Mouse (Mus musculus): Measurements from ENCODE around the gene Gm21992. TPM values are rescaled to one million over a fixed set of nuclear protein-coding genes. Genes with fewer than 3 reads are reported as not detected.
A peak's percentile ranks its signal among the peaks of the same experiment; 100 is the strongest.

Gm21992 gene
- total RNA-seq (2021), result 10 to 100 TPM; 12.7 to 17.2 TPM

- intact Hi-C loops (cut with DNase I), result loop anchor here (2.0 kb wide), 2 partner anchors 20 to 52 kb away; no protein-coding TSS in a partner anchor
- DNase-seq (ENCODE audit: low spot score), result peak; percentile 99
Measured at GRCm38 (mm10) chr19:4811063-4811908, at the start of gene Gm21992, which contains the start of gene Rbm14. Gm21992 (minus strand) TSS chr19:4811612. Rbm14 (minus strand) TSS chr19:4811634.

- DNase-seq (ENCODE audit: low spot score), result no peak
- intact Hi-C loops (cut with DNase I), result no loop called here
Measured at GRCm38 (mm10) chr19:4859081-4859480, 47.7 kb upstream of the Gm21992 start.

GRCm38 (mm10) chr19:4855951-4856350 is 44.5 kb upstream of the Gm21992 start:
- intact Hi-C loops (cut with DNase I), result no loop called here
- no peak for DNase-seq (ENCODE audit: low spot score)

GRCm38 (mm10) chr19:4855470-4855820 is 44.0 kb upstream of the Gm21992 start:
- DNase-seq (ENCODE audit: low spot score), result no peak
- intact Hi-C loops (cut with DNase I), result no loop called here

- DNase-seq (ENCODE audit: low spot score), result peak; percentile 81
- intact Hi-C loops (cut with DNase I), result no loop called here
Measured at GRCm38 (mm10) chr19:4854552-4855469, 43.4 kb upstream of the Gm21992 start, which contains the start of gene Ctsf. Ctsf (plus strand) TSS chr19:4855130.

GRCm38 (mm10) chr19:4850281-4850680 is 38.9 kb upstream of the Gm21992 start:
- DNase-seq (ENCODE audit: low spot score), result no peak
- intact Hi-C loops (cut with DNase I), result no loop called here

GRCm38 (mm10) chr19:4849800-4850199 is 38.4 kb upstream of the Gm21992 start:
- intact Hi-C loops (cut with DNase I), result loop anchor here (1.0 kb wide), 1 partner anchor 94 kb away; no protein-coding TSS in a partner anchor
- no peak for DNase-seq (ENCODE audit: low spot score)

- DNase-seq (ENCODE audit: low spot score), result no peak
- intact Hi-C loops (cut with DNase I), result no loop called here
Measured at GRCm38 (mm10) chr19:4847490-4847889, 36.1 kb upstream of the Gm21992 start.

GRCm38 (mm10) chr19:4845846-4846245 is 34.4 kb upstream of the Gm21992 start:
- intact Hi-C loops (cut with DNase I), result no loop called here
- no peak for DNase-seq (ENCODE audit: low spot score)

GRCm38 (mm10) chr19:4842611-4843010 is 31.2 kb upstream of the Gm21992 start:
- no peak for DNase-seq (ENCODE audit: low spot score)
- intact Hi-C loops (cut with DNase I), result no loop called here

GRCm38 (mm10) chr19:4840848-4841247 is 29.4 kb upstream of the Gm21992 start:
- intact Hi-C loops (cut with DNase I), result no loop called here
- no peak for DNase-seq (ENCODE audit: low spot score)

- intact Hi-C loops (cut with DNase I), result loop anchor here (5.0 kb wide), 1 partner anchor 212 kb away; the partner anchor contains the start of gene Rce1
- DNase-seq (ENCODE audit: low spot score), result peak; percentile 94
Measured at GRCm38 (mm10) chr19:4839149-4839548, 27.7 kb upstream of the Gm21992 start, which contains the start of the genes Ccs and Ccdc87. Ccs (minus strand) TSS chr19:4839332. Ccdc87 (plus strand) TSS chr19:4839366.

GRCm38 (mm10) chr19:4838526-4839140 is 27.2 kb upstream of the Gm21992 start:
- intact Hi-C loops (cut with DNase I), result loop anchor here (5.0 kb wide), 1 partner anchor 211 kb away; the partner anchor contains the start of gene Rce1
- no peak for DNase-seq (ENCODE audit: low spot score)

GRCm38 (mm10) chr19:4837049-4837448 is 25.6 kb upstream of the Gm21992 start:
- intact Hi-C loops (cut with DNase I), result loop anchor here (5.0 kb wide), 1 partner anchor 210 kb away; the partner anchor contains the start of gene Rce1
- no peak for DNase-seq (ENCODE audit: low spot score)

- no peak for DNase-seq (ENCODE audit: low spot score)
- intact Hi-C loops (cut with DNase I), result loop anchor here (5.0 kb wide), 1 partner anchor 209 kb away; the partner anchor contains the start of gene Rce1
Measured at GRCm38 (mm10) chr19:4836096-4836495, 24.7 kb upstream of the Gm21992 start.

GRCm38 (mm10) chr19:4833977-4834376 is 22.6 kb upstream of the Gm21992 start:
- intact Hi-C loops (cut with DNase I), result no loop called here
- no peak for DNase-seq (ENCODE audit: low spot score)

GRCm38 (mm10) chr19:4829156-4829555 is 17.7 kb upstream of the Gm21992 start:
- peak; percentile 26 for DNase-seq (ENCODE audit: low spot score)
- intact Hi-C loops (cut with DNase I), result no loop called here

GRCm38 (mm10) chr19:4828444-4829114 is 17.2 kb upstream of the Gm21992 start:
- intact Hi-C loops (cut with DNase I), result no loop called here
- no peak for DNase-seq (ENCODE audit: low spot score)

- intact Hi-C loops (cut with DNase I), result no loop called here
- peak; percentile 70 for DNase-seq (ENCODE audit: low spot score)
Measured at GRCm38 (mm10) chr19:4820678-4821303, 9.4 kb upstream of the Gm21992 start.

Data from heart, postnatal 25 days (tissue).